13 mouse cellular contexts compared by ENCODE assay signal in the genomic region with DNA sequence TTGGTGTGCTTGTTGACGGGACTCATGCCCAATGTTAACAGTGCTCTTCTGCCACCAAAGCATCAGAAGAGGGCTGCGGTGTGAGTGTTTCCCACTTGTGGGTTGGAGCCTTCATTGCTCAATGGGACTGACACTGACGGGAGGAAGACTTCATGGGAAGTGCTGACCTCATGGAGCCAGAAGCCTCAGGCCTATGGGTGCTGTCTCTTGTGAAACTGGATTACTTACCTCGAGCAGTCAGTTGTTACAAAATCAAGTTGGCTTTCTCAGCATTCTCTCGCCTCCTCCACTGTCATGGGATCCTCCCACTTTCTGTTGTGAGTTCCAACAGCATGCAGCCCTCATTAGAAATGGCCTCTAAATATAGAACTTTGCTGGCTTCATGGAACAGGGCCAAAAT. TPM values are rescaled to one million over a fixed set of nuclear protein-coding genes. Genes with fewer than 3 reads are reported as not detected.
DNase-seq lines count a peak whose midpoint lies in the region; ATAC-seq and TF ChIP-seq lines count a peak whose summit lies in the region.
"Had no signal": no experiment of that assay in that cellular context is flagged by ENCODE, and none has a peak within 500 bp of the region (broad histone marks: within the 10 kb centered on the region; RNA-seq: fewer than 3 reads in every experiment).

No protein-coding gene starts in this region.

- WGBS in forebrain, embryonic 15.5 days = 87% methylated on average over 5 of the region's 5 CpGs

- H3K9ac ChIP-seq in forebrain, embryonic 15.5 days (replicated peaks) = no peak overlapping the region
- H3K9ac ChIP-seq: hindbrain, embryonic 15.5 days had no signal

- H3K9me3 ChIP-seq in forebrain, embryonic 15.5 days = no peaks in the 10 kb centered on the region
- H3K9me3 ChIP-seq: forebrain, embryonic 10.5 days; hindbrain, embryonic 15.5 days had no signal

- no peak for ATAC-seq in forebrain, embryonic 15.5 days (replicated peaks)

- no peaks in the 10 kb centered on the region for H3K4me1 ChIP-seq in forebrain, embryonic 15.5 days
- H3K4me1 ChIP-seq: forebrain, embryonic 10.5 days; hindbrain, embryonic 15.5 days had no signal

- no peaks in the 10 kb centered on the region for H3K36me3 ChIP-seq in forebrain, embryonic 15.5 days
- H3K36me3 ChIP-seq: forebrain, embryonic 10.5 days; hindbrain, embryonic 15.5 days had no signal

- H3K4me2 ChIP-seq in forebrain, embryonic 15.5 days (replicated peaks) = no peak overlapping the region
- H3K4me2 ChIP-seq: hindbrain, embryonic 15.5 days had no signal

- intact Hi-C loops in gastrocnemius, adult 2 months (cut with DNase I) = no loop called here

- TF ChIP-seq CTCF in gastrocnemius, adult 2 months (IDR thresholded peaks at IDR 0.05) = no peak

- no peak overlapping the region for H3K4me3 ChIP-seq in gastrocnemius, adult 2 months
- no peak overlapping the region for H3K4me3 ChIP-seq in forebrain, embryonic 15.5 days
- H3K4me3 ChIP-seq: forebrain, embryonic 10.5 days; hindbrain, embryonic 15.5 days had no signal

- no peak overlapping the region for H3K27ac ChIP-seq in gastrocnemius, adult 2 months
- H3K27ac ChIP-seq in forebrain, embryonic 15.5 days (replicated peaks) = no peak overlapping the region
- H3K27ac ChIP-seq: forebrain, embryonic 10.5 days; hindbrain, embryonic 15.5 days had no signal

- DNase-seq in gastrocnemius, adult 2 months = peak; percentile 21
- DNase-seq in gastrocnemius, adult 8-10 months (ENCODE audit: low spot score in 2 of 2) = no peak
- DNase-seq in NIH3T3 (ENCODE audit: low read depth) = peak; percentile 68
- DNase-seq in gonadal fat pad, adult 2 months (ENCODE audit: low read depth) = peak; percentile 94
- DNase-seq in lung, postnatal 36 days = peak; percentile 56
- no peak for DNase-seq in cerebellum, adult 11-12 months
- DNase-seq in thymus, postnatal 36 days = no peak
- DNase-seq: cerebellum, adult 11 months; gastrocnemius, postnatal 25 days; kidney, adult 18-20 months had no signal

- H3K27me3 ChIP-seq in forebrain, embryonic 15.5 days = no peaks in the 10 kb centered on the region
- H3K27me3 ChIP-seq: hindbrain, embryonic 15.5 days had no signal

RNA-seq across cellular contexts. Expression of a gene that starts 25.0 kb away (rescaled TPM):
- 10 to 100 TPM in 1 of 2 experiments, 1 to 10 TPM in 1; 6.1 to 11.4 TPM for total RNA-seq in gastrocnemius, adult 2 months (2021)
- total RNA-seq in gastrocnemius, adult 8-10 months (2022) = 10 to 100 TPM in 1 of 4 experiments, 1 to 10 TPM in 3; 7.1 to 13.8 (median 8.9) TPM
- 15.2 and 16.2 TPM in 2 replicates for polyA plus RNA-seq in gonadal fat pad, adult 2 months (2012; rRNA removed)
- 1.6 and 1.8 TPM in 2 replicates for polyA plus RNA-seq in forebrain, embryonic 15.5 days (2015; fragmentation: Nextera tagmentation; extraction: Ambion mirVana)

Comparison
In these comparisons a context has a peak if more than half of its experiments do, and no peak if none do; other contexts are left out.
1. DNase-seq: peak in gastrocnemius, adult 2 months (single experiment), NIH3T3 (single experiment), gonadal fat pad, adult 2 months (single experiment) and lung, postnatal 36 days (single experiment); none in gastrocnemius, adult 8-10 months (0 of 2), cerebellum, adult 11-12 months (single experiment) and thymus, postnatal 36 days (0 of 2).